Mouse (Mus musculus): ENCODE measurements around the gene Cuta. TPM values are rescaled to one million over a fixed set of nuclear protein-coding genes. Genes with fewer than 3 reads are reported as not detected.

Cuta gene
- polyA plus RNA-seq, 1 experiment from 2014 or later, result 197 TPM

DNA sequence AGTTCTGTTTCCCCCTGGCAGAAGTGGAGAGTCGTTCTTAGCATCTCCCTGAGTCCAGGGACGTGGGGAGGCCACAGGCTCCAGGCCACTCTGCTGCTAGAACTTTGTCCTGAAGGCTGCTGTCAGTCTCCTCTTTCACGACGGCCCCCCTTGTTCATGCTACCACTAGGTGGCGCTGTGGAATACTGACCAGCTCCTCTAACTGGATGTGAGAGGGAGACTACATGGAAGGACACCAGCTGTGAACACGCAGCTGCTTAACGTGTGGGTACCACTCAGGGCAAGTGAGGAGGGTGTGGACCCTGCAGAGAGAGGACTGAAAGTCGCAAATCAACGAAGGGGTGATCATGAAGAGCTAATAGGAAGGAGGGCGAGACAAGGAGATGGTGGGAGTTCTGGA, 43.8 kb downstream of the Cuta start:
- WGBS, result 12% methylated on average over 10 of the region's 10 CpGs
- Histone ChIP-seq H3K4me2 (ENCODE audit: low read length) (no peak overlapping the region), H3K4me1 (replicated peaks; ENCODE audit: control insufficient read depth, insufficient read depth, low read length) (no peaks in the 10 kb centered on the region), H3K9me3 (ENCODE audit: control insufficient read depth, low read length) (0 out of 2 replicates have a peak, but pooled peaks cover 3% of the 10 kb centered on the region), H3K36me3 (ENCODE audit: control insufficient read depth, insufficient read depth, low read length) (no peaks in the 10 kb centered on the region), H3K9ac (ENCODE audit: low read length) (no peak overlapping the region), H3K4me3 (ENCODE audit: low read depth, low read length) (no peak overlapping the region), H3K27me3 (replicated peaks; ENCODE audit: control insufficient read depth, insufficient read depth, low read length) (no peaks in the 10 kb centered on the region), H3K27ac (ENCODE audit: low read depth) (no peak overlapping the region)
- ATAC-seq (replicated peaks; ENCODE audit: low FRiP score, low TSS enrichment, low read depth), result no peak
- DNase-seq (ENCODE audit: low spot score), result peak; percentile 80

- 74% methylated on average over 6 of the region's 6 CpGs for WGBS
- DNase-seq (ENCODE audit: low spot score) (no peak), ATAC-seq (replicated peaks; ENCODE audit: low FRiP score, low TSS enrichment, low read depth) (no peak)
- Histone ChIP-seq H3K9me3 (ENCODE audit: control insufficient read depth, low read length) (no peaks in the 10 kb centered on the region), H3K9ac (ENCODE audit: low read length) (no peak overlapping the region), H3K27ac (ENCODE audit: low read depth) (no peak overlapping the region), H3K27me3 (replicated peaks; ENCODE audit: control insufficient read depth, insufficient read depth, low read length) (no peaks in the 10 kb centered on the region), H3K4me2 (ENCODE audit: low read length) (no peak overlapping the region), H3K36me3 (ENCODE audit: control insufficient read depth, insufficient read depth, low read length) (no peaks in the 10 kb centered on the region), H3K4me1 (replicated peaks; ENCODE audit: control insufficient read depth, insufficient read depth, low read length) (no peaks in the 10 kb centered on the region), H3K4me3 (ENCODE audit: low read depth, low read length) (no peak overlapping the region)
Observed at GRCm38 (mm10) chr17:26894342-26894741, 45.0 kb downstream of the Cuta start.

DNA sequence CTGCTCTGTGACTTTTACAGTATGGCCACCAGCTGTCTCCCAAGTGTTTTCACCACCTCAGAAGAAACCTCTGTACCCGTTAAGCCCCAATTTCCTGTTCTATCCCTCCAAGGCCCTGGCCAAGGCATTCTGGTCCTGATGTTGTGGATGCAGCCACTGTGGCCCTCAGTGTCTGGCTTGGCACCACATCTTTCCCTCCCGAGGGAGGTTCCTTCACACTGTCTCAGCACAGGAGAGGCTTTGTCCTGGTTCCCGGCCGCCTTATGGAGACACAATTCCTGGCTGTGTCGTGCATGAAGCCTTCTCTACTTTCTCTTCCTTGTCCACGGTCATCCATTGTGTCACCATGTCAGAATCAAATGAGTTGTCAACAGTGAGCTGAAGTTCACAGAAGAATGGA, 45.9 kb downstream of the Cuta start:
- no peak overlapping the region for H3K4me3 ChIP-seq (ENCODE audit: low read depth, low read length)
- DNase-seq (ENCODE audit: low spot score), result no peak
- H3K4me1 ChIP-seq (replicated peaks; ENCODE audit: control insufficient read depth, insufficient read depth, low read length), result no peaks in the 10 kb centered on the region
- no peak overlapping the region for H3K27ac ChIP-seq (ENCODE audit: low read depth)
- H3K27me3 ChIP-seq (replicated peaks; ENCODE audit: control insufficient read depth, insufficient read depth, low read length), result no peaks in the 10 kb centered on the region
- H3K4me2 ChIP-seq (ENCODE audit: low read length), result no peak overlapping the region
- no peaks in the 10 kb centered on the region for H3K36me3 ChIP-seq (ENCODE audit: control insufficient read depth, insufficient read depth, low read length)
- ATAC-seq (replicated peaks; ENCODE audit: low FRiP score, low TSS enrichment, low read depth), result no peak
- no peak overlapping the region for H3K9ac ChIP-seq (ENCODE audit: low read length)
- no peaks in the 10 kb centered on the region for H3K9me3 ChIP-seq (ENCODE audit: control insufficient read depth, low read length)
- 62% methylated on average over 6 of the region's 6 CpGs for WGBS

DNA sequence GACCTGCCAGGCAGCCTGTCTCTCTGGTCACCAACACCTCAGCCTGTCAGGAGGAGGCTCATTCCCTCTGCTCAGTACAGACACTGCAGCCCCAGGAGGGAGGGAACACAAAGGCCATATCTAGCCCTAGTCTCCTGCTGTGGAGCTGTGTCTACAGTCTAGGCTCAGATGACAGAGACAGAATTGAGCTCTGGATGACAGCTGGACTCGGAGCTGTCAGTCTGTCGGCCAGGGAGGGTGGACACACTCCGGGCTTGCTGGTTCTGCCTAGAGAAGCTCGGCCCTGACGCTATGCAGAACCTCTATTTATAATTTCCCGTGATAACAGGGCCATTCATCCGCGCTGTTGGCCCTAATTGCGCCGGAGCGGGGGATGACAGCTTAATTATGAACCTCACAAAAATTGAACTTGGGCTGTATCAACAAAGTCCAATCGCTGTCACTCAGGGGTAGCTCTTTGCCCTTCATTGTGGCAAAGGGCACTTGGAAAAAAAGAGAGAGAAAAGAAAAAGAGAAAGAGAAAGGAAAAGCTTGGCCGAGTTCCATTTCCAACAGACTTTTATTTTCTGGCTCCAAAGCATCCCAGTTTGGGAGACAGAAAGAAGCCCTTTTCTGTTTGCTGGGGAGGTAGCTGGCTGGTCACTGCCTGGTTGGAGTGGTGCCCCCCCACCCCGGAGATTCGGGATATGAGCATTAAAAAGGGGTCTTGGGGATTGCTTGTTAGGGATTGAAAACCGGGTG, 46.6 kb downstream of the Cuta start:
- Histone ChIP-seq H3K27me3 (replicated peaks; ENCODE audit: control insufficient read depth, insufficient read depth, low read length) (no peaks in the 10 kb centered on the region), H3K4me1 (replicated peaks; ENCODE audit: control insufficient read depth, insufficient read depth, low read length) (no peaks in the 10 kb centered on the region), H3K4me2 (ENCODE audit: low read length) (peak overlapping the region; percentile 14; the same call in 1 of the 2 replicates), H3K27ac (ENCODE audit: low read depth) (no peak overlapping the region), H3K9me3 (ENCODE audit: control insufficient read depth, low read length) (no peaks in the 10 kb centered on the region), H3K9ac (ENCODE audit: low read length) (no peak overlapping the region), H3K36me3 (ENCODE audit: control insufficient read depth, insufficient read depth, low read length) (no peaks in the 10 kb centered on the region), H3K4me3 (ENCODE audit: low read depth, low read length) (no peak overlapping the region)
- ATAC-seq (replicated peaks; ENCODE audit: low FRiP score, low TSS enrichment, low read depth) (no peak), DNase-seq (ENCODE audit: low spot score) (no peak)
- WGBS, result 39% methylated on average over 16 of the region's 16 CpGs

- H3K4me3 ChIP-seq (ENCODE audit: low read depth, low read length), result no peak overlapping the region
- no peak overlapping the region for H3K27ac ChIP-seq (ENCODE audit: low read depth)
- H3K9me3 ChIP-seq (ENCODE audit: control insufficient read depth, low read length), result no peaks in the 10 kb centered on the region
- 36% methylated on average over 3 of the region's 3 CpGs for WGBS
- no peaks in the 10 kb centered on the region for H3K36me3 ChIP-seq (ENCODE audit: control insufficient read depth, insufficient read depth, low read length)
- H3K27me3 ChIP-seq (replicated peaks; ENCODE audit: control insufficient read depth, insufficient read depth, low read length), result no peaks in the 10 kb centered on the region
- ATAC-seq (replicated peaks; ENCODE audit: low FRiP score, low TSS enrichment, low read depth) (no peak), DNase-seq (ENCODE audit: low spot score) (no peak)
- H3K4me2 ChIP-seq (ENCODE audit: low read length), result no peak overlapping the region
- H3K4me1 ChIP-seq (replicated peaks; ENCODE audit: control insufficient read depth, insufficient read depth, low read length), result 0 out of 2 replicates have a peak, but pooled peaks cover 6% of the 10 kb centered on the region
- no peak overlapping the region for H3K9ac ChIP-seq (ENCODE audit: low read length)
Observed at GRCm38 (mm10) chr17:26887926-26888325, 51.4 kb downstream of the Cuta start.

- DNase-seq (ENCODE audit: low spot score) (peak; percentile 91), ATAC-seq (replicated peaks; ENCODE audit: low FRiP score, low TSS enrichment, low read depth) (peak; percentile 87)
- Histone ChIP-seq H3K4me2 (ENCODE audit: low read length) (peak overlapping the region; percentile 49), H3K27me3 (replicated peaks; ENCODE audit: control insufficient read depth, insufficient read depth, low read length) (no peaks in the 10 kb centered on the region), H3K9me3 (ENCODE audit: control insufficient read depth, low read length) (no peaks in the 10 kb centered on the region), H3K36me3 (ENCODE audit: control insufficient read depth, insufficient read depth, low read length) (no peaks in the 10 kb centered on the region), H3K9ac (ENCODE audit: low read length) (no peak overlapping the region), H3K4me1 (replicated peaks; ENCODE audit: control insufficient read depth, insufficient read depth, low read length) (0 out of 2 replicates have a peak, but pooled peaks cover 6% of the 10 kb centered on the region), H3K27ac (ENCODE audit: low read depth) (no peak overlapping the region), H3K4me3 (ENCODE audit: low read depth, low read length) (peak overlapping the region; percentile 37)
- 8% methylated on average over 30 of the region's 30 CpGs for whole genome bisulfite sequencing
Observed at GRCm38 (mm10) chr17:26886047-26886749, 53.2 kb downstream of the Cuta start.

GRCm38 (mm10) chr17:26884995-26885926, 54.1 kb downstream of the Cuta start:
- DNase-seq (ENCODE audit: low spot score), result peak; percentile 85
- Histone ChIP-seq H3K36me3 (ENCODE audit: control insufficient read depth, insufficient read depth, low read length) (no peaks in the 10 kb centered on the region), H3K9me3 (ENCODE audit: control insufficient read depth, low read length) (no peaks in the 10 kb centered on the region), H3K4me3 (ENCODE audit: low read depth, low read length) (peak overlapping the region; percentile 37), H3K4me2 (ENCODE audit: low read length) (peak overlapping the region; percentile 49), H3K4me1 (replicated peaks; ENCODE audit: control insufficient read depth, insufficient read depth, low read length) (0 out of 2 replicates have a peak, but pooled peaks cover 6% of the 10 kb centered on the region), H3K27ac (ENCODE audit: low read depth) (no peak overlapping the region; the same call in 1 of the 2 replicates), H3K9ac (ENCODE audit: low read length) (peak overlapping the region; percentile 39), H3K27me3 (replicated peaks; ENCODE audit: control insufficient read depth, insufficient read depth, low read length) (no peaks in the 10 kb centered on the region)
- WGBS, result 21% methylated on average over 25 of the region's 25 CpGs
- ATAC-seq (replicated peaks; ENCODE audit: low FRiP score, low TSS enrichment, low read depth), result 0 out of 2 replicates have a peak, but pooled peaks have one; percentile 42

Data from intestine, embryonic 14.5 days (tissue).